Mouse (Mus musculus) G1E (cell line): ENCODE measurements around the gene Il31.

Experiments used
- CTCF ChIP-seq: IDR thresholded peaks from 2 replicates; pipeline ENCODE4 v1.5.1; 2012; ENCODE audit warnings: low read depth, low read length, inconsistent platforms, mixed read lengths
- GATA1 ChIP-seq: IDR thresholded peaks from 2 replicates; pipeline ENCODE4 v1.6.1; 2012; ENCODE audit warnings: borderline replicate concordance, low read length, inconsistent platforms, mixed read lengths
- GATA2 ChIP-seq: IDR thresholded peaks from 2 replicates; pipeline ENCODE4 v1.6.1; 2012; ENCODE audit warnings: low read depth, low read length, inconsistent platforms, borderline replicate concordance
- POLR2AphosphoS5 ChIP-seq: IDR thresholded peaks from 2 replicates; pipeline ENCODE4 v1.6.1; 2012; ENCODE audit warnings: low read depth, low read length, inconsistent platforms; ENCODE audit not compliant: insufficient replicate concordance
- TAL1 ChIP-seq: conservative IDR thresholded peaks from 2 replicates; pipeline ENCODE4 v1.6.1; 2012; ENCODE audit warnings: low read depth, low read length, inconsistent platforms, mixed read lengths

- TF ChIP-seq GATA1 (no peak), CTCF (no peak), TAL1 (no peak), GATA2 (no peak), POLR2AphosphoS5 (no peak)
These were observed 32.3 kb upstream of the Il31 start for GRCm38 (mm10) chr5:123521621-123522020.
